ENCODE assay signal across 8 mouse cellular contexts in genomic region chr11:60176975-60177657, GRCm38 (mm10). TPM values are rescaled to one million over a fixed set of nuclear protein-coding genes. Genes with fewer than 3 reads are reported as not detected.
DNase-seq lines count a peak whose midpoint lies in the region; ATAC-seq lines count a peak whose summit lies in the region.

No protein-coding gene starts in this region.

- peak overlapping the region; percentile 59 for H3K4me3 ChIP-seq in embryonic facial prominence, embryonic 11.5 days (ENCODE audit: low read depth, low read length)
- peak overlapping the region; percentile 66 for H3K4me3 ChIP-seq in liver, embryonic 16.5 days (ENCODE audit: low read depth, low read length)

- H3K9ac ChIP-seq in embryonic facial prominence, embryonic 11.5 days (replicated peaks; ENCODE audit: low read length): peak overlapping the region; percentile 77
- peak overlapping the region; percentile 48 for H3K9ac ChIP-seq in liver, embryonic 16.5 days (ENCODE audit: low read depth, low read length)

- intact Hi-C loops in heart, postnatal 10 days (cut with DNase I): no loop called here

- H3K4me2 ChIP-seq in embryonic facial prominence, embryonic 11.5 days (ENCODE audit: low read depth, low read length): peak overlapping the region; percentile 98
- H3K4me2 ChIP-seq in liver, embryonic 16.5 days (ENCODE audit: low read depth, low read length): peak overlapping the region; percentile 98

- DNase-seq in ovary, adult 18-20 months (ENCODE audit: low spot score): peak; percentile 41
- no peak for DNase-seq in ovary, postnatal 10 days (ENCODE audit: low spot score)
- DNase-seq in embryonic facial prominence, embryonic 11.5 days (ENCODE audit: low spot score): peak; percentile 77
- peak; percentile 66 to 67 for DNase-seq in heart, postnatal 10 days
- DNase-seq in layer of hippocampus, adult 18-20 months (ENCODE audit: low spot score in 2 of 2): peak; percentile 67 to 76
- DNase-seq in right cerebral cortex, adult 2 months (ENCODE audit: low spot score in 2 of 2): peak; percentile 74 to 82

- under 1% methylated on average over 42 of the region's 42 CpGs for WGBS in embryonic facial prominence, embryonic 11.5 days
- WGBS in liver, embryonic 16.5 days (ENCODE audit: insufficient replicate concordance): 5% methylated on average over 42 of the region's 42 CpGs

- no peaks in the 10 kb centered on the region for H3K27me3 ChIP-seq in embryonic facial prominence, embryonic 11.5 days (ENCODE audit: control insufficient read depth, insufficient read depth, low read length)
- peaks cover 13% of the 10 kb centered on the region for H3K27me3 ChIP-seq in liver, embryonic 16.5 days (ENCODE audit: control insufficient read depth, insufficient read depth, low read depth, low read length)

- no peaks in the 10 kb centered on the region; the same call in 1 of the 2 replicates for H3K36me3 ChIP-seq in embryonic facial prominence, embryonic 11.5 days (replicated peaks; ENCODE audit: control insufficient read depth, insufficient read depth, low read depth, low read length)
- H3K36me3 ChIP-seq in liver, embryonic 16.5 days (ENCODE audit: control insufficient read depth, insufficient read depth): no peaks in the 10 kb centered on the region

- ATAC-seq in embryonic facial prominence, embryonic 11.5 days (replicated peaks; ENCODE audit: insufficient number of reproducible peaks, low FRiP score, low TSS enrichment, low read depth): peak; percentile 66
- no peak for ATAC-seq in liver, embryonic 16.5 days (ENCODE audit: low read depth)
- ATAC-seq in CD4-positive, CD25-positive, alpha-beta regulatory T cell, adult 4 months: no peak

- H3K27ac ChIP-seq in embryonic facial prominence, embryonic 11.5 days (replicated peaks; ENCODE audit: low read depth, low read length): peak overlapping the region; percentile 87
- H3K27ac ChIP-seq in liver, embryonic 16.5 days (ENCODE audit: low read length): no peak overlapping the region

- H3K4me1 ChIP-seq in embryonic facial prominence, embryonic 11.5 days (ENCODE audit: control insufficient read depth, insufficient read depth, low read length): peaks cover 30% of the 10 kb centered on the region
- peaks cover 41% of the 10 kb centered on the region for H3K4me1 ChIP-seq in liver, embryonic 16.5 days (ENCODE audit: control insufficient read depth, low read depth, low read length)

- H3K9me3 ChIP-seq in embryonic facial prominence, embryonic 11.5 days (replicated peaks; ENCODE audit: control insufficient read depth, low read length): no peaks in the 10 kb centered on the region
- H3K9me3 ChIP-seq in liver, embryonic 16.5 days (replicated peaks; ENCODE audit: control insufficient read depth, low read length): no peaks in the 10 kb centered on the region

RNA-seq across cellular contexts. Expression of gene Srebf1, which starts 45.3 kb away (rescaled TPM):
- 45.1 and 46.7 TPM in 2 replicates for polyA plus RNA-seq in embryonic facial prominence, embryonic 11.5 days (2014; fragmentation: Nextera tagmentation; extraction: Ambion mirVana)
- total RNA-seq in heart, postnatal 10 days (2021): 10 to 100 TPM; 40.2 to 42.6 TPM
- total RNA-seq in layer of hippocampus, adult 18-20 months (2021): 10 to 100 TPM; 73.9 to 80.4 TPM
- 42.7 and 51.7 TPM in 2 replicates for polyA plus RNA-seq in liver, embryonic 16.5 days (2015; fragmentation: Nextera tagmentation; extraction: Ambion mirVana)
- 10 to 100 TPM; 20.7 to 28.6 TPM for polyA plus RNA-seq in CD4-positive, CD25-positive, alpha-beta regulatory T cell, adult 4 months (2017; shearing (Covaris generic))
